Mouse (Mus musculus) testis, adult 2 months (tissue): ENCODE results near the gene Rpl4.

Experiments
- CTCF ChIP-seq: fragments of 200-500 bp; IDR thresholded peaks from 2 replicates; pipeline ENCODE4 v1.5.1; 2012; ENCODE audit warnings: low read depth, mild to moderate bottlenecking, inconsistent platforms, low read length, moderate library complexity; ENCODE audit not compliant: control insufficient read depth, insufficient read depth, insufficient replicate concordance
- POLR2A ChIP-seq: fragments of 200-500 bp; IDR thresholded peaks from 2 replicates; pipeline ENCODE4 v1.6.1; 2012; ENCODE audit warnings: low read depth, mild to moderate bottlenecking, inconsistent platforms, low read length, moderate library complexity; ENCODE audit not compliant: control insufficient read depth

GRCm38 (mm10) chr9:64227736-64228135 is 54.6 kb downstream of the Rpl4 start:
- no peak for TF ChIP-seq POLR2A
- no peak for TF ChIP-seq CTCF
